Mouse (Mus musculus): ENCODE measurements around the gene Ccnd3.
"Not testable (repeated sequence)": the region's sequence is repeated elsewhere in the genome, so short reads cannot be mapped to it uniquely, and the experiment has no call there.

Gene Ccnd3

GRCm38 (mm10) chr17:47482401-47482800 is 22.4 kb upstream of the Ccnd3 start:
- peak; percentile 48 for DNase-seq (ENCODE audit: low spot score)

- DNase-seq (ENCODE audit: low spot score) = no peak
Observed at GRCm38 (mm10) chr17:47484241-47484921, 20.5 kb upstream of the Ccnd3 start.

DNA sequence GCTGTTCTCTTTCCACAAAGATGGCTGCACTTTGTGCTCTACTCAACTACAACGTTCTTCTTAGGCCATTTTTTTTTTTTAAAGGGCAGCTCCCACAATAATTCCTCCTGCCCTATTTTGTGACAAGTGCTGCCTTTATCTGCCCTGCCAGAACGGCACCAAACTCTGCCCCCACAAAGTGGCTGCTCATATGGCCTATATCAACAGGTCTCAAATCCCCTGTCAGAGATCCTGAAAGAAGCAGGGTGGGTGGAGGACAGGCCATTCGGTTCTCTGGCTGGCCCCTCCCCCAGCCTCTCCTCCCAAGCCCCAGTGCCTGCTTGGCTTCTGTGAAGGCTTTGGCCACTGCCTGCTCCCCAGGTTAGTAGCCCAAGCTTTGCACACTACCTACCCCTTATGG is 19.9 kb upstream of the Ccnd3 start:
- DNase-seq (ENCODE audit: low spot score) = no peak

- DNase-seq (ENCODE audit: low spot score) = no peak
Observed at GRCm38 (mm10) chr17:47485791-47486190, 19.1 kb upstream of the Ccnd3 start.

DNA sequence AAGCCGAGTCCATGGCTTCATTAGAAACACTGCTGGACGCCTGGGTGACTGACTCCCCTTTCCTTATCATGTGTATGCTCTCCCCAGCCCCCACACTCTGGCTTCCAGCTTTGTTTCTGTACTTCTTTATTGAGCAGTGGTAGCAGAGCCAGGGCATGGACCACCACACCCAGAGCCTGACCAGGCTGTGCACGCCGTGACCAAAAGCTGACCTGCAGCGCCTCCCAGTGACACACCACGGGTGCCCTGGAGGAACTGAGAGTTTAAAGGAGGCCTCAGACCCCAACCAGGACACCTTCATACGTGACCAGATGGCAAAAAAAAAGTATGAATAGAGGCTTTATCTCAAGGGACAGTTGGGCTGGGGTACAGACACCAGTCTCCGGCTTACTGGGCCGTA is 14.1 kb upstream of the Ccnd3 start:
- no peak for DNase-seq (ENCODE audit: low spot score)

GRCm38 (mm10) chr17:47492731-47493130 is 12.1 kb upstream of the Ccnd3 start:
- DNase-seq (ENCODE audit: low spot score) = no peak

- no peak for DNase-seq (ENCODE audit: low spot score)
Observed at GRCm38 (mm10) chr17:47493653-47494052, 11.2 kb upstream of the Ccnd3 start.

- no peak for DNase-seq (ENCODE audit: low spot score)
Observed at GRCm38 (mm10) chr17:47494132-47494531, 10.7 kb upstream of the Ccnd3 start.

- DNase-seq (ENCODE audit: low spot score) = no peak
Observed at GRCm38 (mm10) chr17:47501531-47501930, 3.3 kb upstream of the Ccnd3 start.

GRCm38 (mm10) chr17:47501946-47502706 is 2.7 kb upstream of the Ccnd3 start, which contains the start of gene Taf8:
Gene Taf8 (minus strand): TSS chr17:47502292.
- peak; percentile 93 for DNase-seq (ENCODE audit: low spot score)

- not testable (repeated sequence) for DNase-seq (ENCODE audit: low spot score)
Observed at GRCm38 (mm10) chr17:47502707-47503045, 2.2 kb upstream of the Ccnd3 start.

DNA sequence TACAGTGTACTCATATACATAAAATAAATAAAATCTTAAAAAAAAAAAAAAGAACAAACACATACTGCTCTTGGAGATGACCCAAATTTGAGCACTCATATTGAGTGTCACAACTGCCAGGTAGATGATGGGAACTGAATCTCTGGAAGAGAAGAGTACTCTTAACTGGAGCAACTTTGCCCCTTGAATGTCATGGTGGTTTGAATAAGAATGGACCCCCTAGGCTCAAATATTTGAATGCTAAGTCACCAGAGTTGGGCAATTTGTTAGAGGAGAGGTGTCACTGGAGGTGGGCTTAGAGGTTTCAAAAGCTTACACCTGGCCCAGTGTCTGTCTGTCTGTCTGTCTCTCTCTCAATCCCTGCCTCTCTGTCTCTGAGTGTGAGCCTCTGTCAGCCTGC is 1.2 kb upstream of the Ccnd3 start:
- no peak for DNase-seq (ENCODE audit: low spot score)

GRCm38 (mm10) chr17:47504228-47504627 is 623 bp upstream of the Ccnd3 start:
- no peak for DNase-seq (ENCODE audit: low spot score)

DNA sequence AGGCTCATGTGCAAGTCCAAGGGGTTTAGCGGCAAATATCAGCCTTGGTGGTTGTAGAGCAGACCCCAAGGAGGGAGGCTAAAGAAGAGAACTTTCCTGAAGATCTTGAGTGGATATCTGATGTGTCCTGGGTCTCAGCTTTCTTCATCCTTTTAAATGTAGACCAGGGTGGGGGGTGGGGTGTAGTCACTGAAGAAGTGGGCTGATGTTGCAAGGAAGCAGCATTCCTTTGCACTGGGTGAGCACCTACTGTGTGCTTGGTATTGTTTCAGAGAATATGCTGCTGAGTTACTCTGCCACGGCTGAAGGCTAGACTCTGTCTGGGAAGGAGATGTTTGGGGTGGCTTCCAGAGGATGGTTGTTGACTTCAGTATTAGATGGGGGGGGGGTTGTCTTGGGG is 715 bp downstream of the Ccnd3 start:
- DNase-seq (ENCODE audit: low spot score) = no peak

DNA sequence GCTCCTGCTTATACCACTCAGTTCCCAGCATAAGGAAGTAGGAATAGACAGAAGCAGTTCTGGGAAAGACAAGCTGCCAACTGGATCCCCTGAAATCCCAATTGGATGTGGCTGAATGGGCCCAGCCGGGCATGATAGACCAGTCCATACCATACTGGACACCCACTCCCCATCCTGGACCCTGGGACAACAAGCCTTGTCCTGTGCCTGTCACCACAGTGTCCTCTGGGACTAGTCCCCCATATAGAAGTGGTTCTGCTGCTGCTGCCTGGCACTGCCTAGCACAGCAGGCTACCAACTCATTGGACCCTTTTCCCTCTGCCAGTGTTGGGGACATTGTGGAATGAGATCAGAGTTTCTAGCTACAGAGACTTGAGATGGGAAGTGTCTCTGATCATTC is 1.2 kb downstream of the Ccnd3 start:
- no peak for DNase-seq (ENCODE audit: low spot score)

- no peak for DNase-seq (ENCODE audit: low spot score)
Observed at GRCm38 (mm10) chr17:47506697-47507096, 1.8 kb downstream of the Ccnd3 start.

GRCm38 (mm10) chr17:47507523-47507922 is 2.7 kb downstream of the Ccnd3 start:
- DNase-seq (ENCODE audit: low spot score) = no peak

DNA sequence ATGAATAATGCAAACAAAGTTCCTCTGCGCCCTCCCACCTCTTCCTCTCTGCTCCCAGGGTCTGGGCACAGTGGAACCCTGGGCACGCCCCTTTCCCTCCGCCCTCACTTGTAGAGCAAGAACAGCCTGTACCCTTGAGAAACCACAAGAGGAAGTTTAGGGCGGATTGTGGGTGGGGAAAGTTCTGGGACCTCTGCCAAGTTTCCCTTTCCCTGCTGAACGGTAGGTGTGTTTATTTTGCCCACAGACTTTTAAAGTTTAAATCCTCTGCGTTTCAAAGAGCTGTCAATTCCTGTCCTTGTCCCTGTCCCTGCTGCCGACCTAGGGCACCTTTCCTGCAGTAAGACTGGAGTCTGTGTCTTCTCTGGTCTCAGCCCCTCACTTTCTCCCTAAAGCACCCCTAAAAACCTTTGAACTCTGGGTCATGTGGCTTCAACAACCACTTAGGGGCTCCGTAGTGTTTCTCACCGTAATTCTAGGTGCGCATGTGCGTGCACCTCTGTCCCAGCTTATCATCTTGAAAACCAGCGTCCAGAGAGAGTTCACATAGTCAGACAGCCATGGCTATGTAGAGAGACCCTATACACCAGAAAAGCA is 3.3 kb downstream of the Ccnd3 start:
- peak; percentile 92 for DNase-seq (ENCODE audit: low spot score)

DNA sequence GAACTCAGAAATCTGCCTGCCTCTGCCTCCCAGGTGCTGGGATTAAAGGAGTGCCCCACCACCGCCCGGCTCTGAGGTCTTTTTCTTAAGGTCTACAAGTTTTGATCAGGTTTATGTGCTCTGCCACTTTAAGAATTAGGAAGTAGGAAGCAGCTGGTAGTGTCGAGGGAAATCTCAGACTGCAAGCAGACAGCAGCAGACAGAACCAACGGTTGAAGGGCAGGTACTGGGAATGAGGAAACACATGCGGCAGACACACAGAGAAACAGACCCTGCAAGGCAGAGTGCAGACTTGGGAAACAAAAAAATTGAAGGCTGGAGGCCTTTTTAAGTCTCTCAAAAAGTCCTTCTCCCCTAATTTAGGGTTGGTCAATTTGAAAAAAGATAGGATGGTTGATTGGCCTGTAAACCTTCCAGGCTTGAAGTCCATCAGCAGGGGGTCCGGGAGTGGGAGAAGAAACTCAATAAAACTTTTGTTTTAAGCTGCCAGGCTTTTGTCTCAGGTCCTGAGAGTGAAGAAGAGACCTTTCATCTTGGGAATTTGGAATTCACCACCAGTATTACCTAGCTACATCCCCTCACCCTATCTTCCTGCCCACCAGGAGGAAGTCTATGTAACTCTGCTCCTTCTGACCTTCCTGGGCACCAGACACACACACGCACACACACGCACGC is 4.3 kb downstream of the Ccnd3 start:
- DNase-seq (ENCODE audit: low spot score) = no peak

GRCm38 (mm10) chr17:47511111-47512020 is 6.5 kb downstream of the Ccnd3 start:
- DNase-seq (ENCODE audit: low spot score) = peak; percentile 98

- DNase-seq (ENCODE audit: low spot score) = no peak
Observed at GRCm38 (mm10) chr17:47512956-47513775, 8.3 kb downstream of the Ccnd3 start.
